Mouse (Mus musculus): ENCODE data around the gene Rab6b.
"Not testable (repeated sequence)": the region's sequence is repeated elsewhere in the genome, so short reads cannot be mapped to it uniquely, and the experiment has no call there.

Rab6b gene

GRCm38 (mm10) chr9:103145351-103145750, 33.8 kb downstream of the Rab6b start:
- DNase-seq = no peak

GRCm38 (mm10) chr9:103146257-103146656, 34.7 kb downstream of the Rab6b start:
- DNase-seq = no peak

- no peak for DNase-seq
These were observed 35.1 kb downstream of the Rab6b start for GRCm38 (mm10) chr9:103146703-103147102.

GRCm38 (mm10) chr9:103147103-103147502, 35.5 kb downstream of the Rab6b start:
- DNase-seq = no peak

GRCm38 (mm10) chr9:103149074-103149799, 37.6 kb downstream of the Rab6b start:
- no peak for DNase-seq

- DNase-seq = no peak
These were observed 41.7 kb downstream of the Rab6b start for GRCm38 (mm10) chr9:103153286-103153685.

- no peak for DNase-seq
These were observed 43.0 kb downstream of the Rab6b start for GRCm38 (mm10) chr9:103154568-103154967.

GRCm38 (mm10) chr9:103155158-103155557, 43.6 kb downstream of the Rab6b start:
- DNase-seq = not testable (repeated sequence)

GRCm38 (mm10) chr9:103163806-103164205, 52.2 kb downstream of the Rab6b start:
- DNase-seq = no peak

GRCm38 (mm10) chr9:103168046-103168445, 56.5 kb downstream of the Rab6b start:
- DNase-seq = no peak

- DNase-seq = no peak
These were observed 57.2 kb downstream of the Rab6b start for GRCm38 (mm10) chr9:103168771-103169170.

- DNase-seq = no peak
These were observed 63.4 kb downstream of the Rab6b start for GRCm38 (mm10) chr9:103174771-103175519.

- no peak for DNase-seq
These were observed 64.1 kb downstream of the Rab6b start for GRCm38 (mm10) chr9:103175692-103176091.

- no peak for DNase-seq
These were observed 68.7 kb downstream of the Rab6b start for GRCm38 (mm10) chr9:103180303-103180702.

- peak; percentile 28 to 30 for DNase-seq
These were observed 69.4 kb downstream of the Rab6b start for GRCm38 (mm10) chr9:103180807-103181565.

GRCm38 (mm10) chr9:103181886-103182285, 70.3 kb downstream of the Rab6b start:
- no peak for DNase-seq

GRCm38 (mm10) chr9:103184855-103185254, 73.3 kb downstream of the Rab6b start:
- DNase-seq = no peak

- no peak for DNase-seq
These were observed 74.4 kb downstream of the Rab6b start for GRCm38 (mm10) chr9:103185946-103186345.

- no peak for DNase-seq
These were observed 75.2 kb downstream of the Rab6b start for GRCm38 (mm10) chr9:103186747-103187146.

GRCm38 (mm10) chr9:103188416-103188815, 76.8 kb downstream of the Rab6b start:
- no peak for DNase-seq

GRCm38 (mm10) chr9:103201561-103202260, 90.1 kb downstream of the Rab6b start, which contains the start of gene Srprb:
Gene Srprb, minus strand, starts transcription at chr9:103202137.
- peak; percentile 86 to 87 for DNase-seq

GRCm38 (mm10) chr9:103205786-103206185, 94.2 kb downstream of the Rab6b start:
- no peak for DNase-seq

GRCm38 (mm10) chr9:103207846-103208245, 96.3 kb downstream of the Rab6b start:
- peak; percentile 51 to 68 for DNase-seq

All from thymus, adult 18-20 months (tissue).